Mouse (Mus musculus) layer of hippocampus, adult 9-11 months (tissue): ENCODE data around the gene Fgf6.

Experiments
- DNase-seq: peaks from one replicate; pipeline ENCODE4 v3.0.0; 2022

The Fgf6 gene

DNA sequence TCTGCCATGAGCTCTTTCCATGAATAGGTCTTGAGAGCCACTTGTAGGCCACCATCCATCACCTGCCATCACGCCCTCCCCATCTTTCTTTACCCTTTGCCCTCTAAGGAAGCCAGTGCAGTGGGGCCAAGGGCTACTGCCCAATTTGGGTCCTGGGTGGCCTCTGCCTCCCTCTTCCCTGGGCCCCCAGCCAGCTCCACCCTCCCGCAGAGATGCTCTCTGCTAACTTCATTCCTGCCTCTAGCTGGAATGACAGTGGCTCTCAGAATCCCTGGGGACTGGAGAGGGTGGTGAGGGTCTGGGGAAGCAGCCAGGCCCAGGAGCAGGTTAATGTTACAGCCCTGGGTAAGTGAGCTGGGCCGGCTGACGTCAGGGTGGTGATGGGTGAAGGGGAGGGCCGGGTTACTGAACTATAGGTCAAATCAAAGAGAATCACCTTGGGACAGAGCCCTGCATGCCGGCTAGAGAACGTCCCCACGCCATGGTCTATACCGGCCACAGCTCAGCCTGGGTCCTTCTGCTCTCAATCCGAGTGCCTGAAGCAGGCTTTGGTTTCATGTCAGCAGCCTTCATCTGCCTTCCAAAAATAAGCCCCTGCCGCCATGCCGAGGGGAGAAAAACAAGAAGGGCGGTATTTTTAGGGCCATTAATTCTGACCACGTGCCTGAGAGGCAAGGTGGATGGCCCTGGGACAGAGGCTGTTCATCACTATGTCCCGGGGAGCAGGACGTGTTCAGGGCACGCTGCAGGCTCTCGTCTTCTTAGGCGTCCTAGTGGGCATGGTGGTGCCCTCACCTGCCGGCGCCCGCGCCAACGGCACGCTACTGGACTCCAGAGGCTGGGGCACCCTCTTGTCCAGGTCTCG lies at the start of gene Fgf6:
Fgf6 (plus strand) TSS at position 681 of the 865 bp plus-strand sequence.
- no peak for DNase-seq

DNA sequence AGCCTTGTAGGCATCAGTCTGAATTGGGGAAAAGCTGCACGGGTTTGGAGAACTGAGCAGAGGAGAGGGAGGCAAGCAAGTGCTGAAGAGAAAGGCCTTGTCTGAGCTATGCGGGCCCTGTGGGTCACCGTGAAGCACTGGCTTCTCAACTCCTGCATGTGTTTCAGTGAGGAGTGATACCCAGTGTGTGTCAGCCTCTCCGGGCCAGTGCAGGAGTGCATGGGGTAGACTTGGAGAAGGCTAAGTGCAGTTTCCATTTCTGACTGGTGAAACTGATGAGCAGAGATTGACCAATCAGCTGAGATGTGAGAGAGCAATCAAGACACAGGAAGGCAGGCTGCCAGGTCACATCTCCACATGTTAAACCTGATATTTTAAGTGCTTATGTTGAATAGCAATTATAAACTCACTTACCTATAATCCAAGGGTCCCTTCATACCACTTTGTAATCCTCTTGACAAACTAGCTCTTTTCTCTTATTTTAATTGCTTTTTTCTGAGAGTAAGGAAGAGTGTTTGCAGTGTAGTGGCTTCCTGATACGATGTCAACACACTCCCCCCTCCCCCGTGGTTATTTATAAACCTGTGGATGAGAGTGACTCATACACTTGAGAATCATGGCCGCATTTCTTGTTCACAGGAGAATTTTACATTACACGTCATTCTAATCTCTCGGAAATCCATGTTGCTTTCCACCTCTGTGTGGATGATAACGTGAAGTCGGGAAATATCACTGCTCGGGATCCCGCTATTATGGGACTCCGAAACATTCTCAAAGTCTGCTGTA lies 49.0 kb upstream of the Fgf6 start:
- DNase-seq, result no peak

DNA sequence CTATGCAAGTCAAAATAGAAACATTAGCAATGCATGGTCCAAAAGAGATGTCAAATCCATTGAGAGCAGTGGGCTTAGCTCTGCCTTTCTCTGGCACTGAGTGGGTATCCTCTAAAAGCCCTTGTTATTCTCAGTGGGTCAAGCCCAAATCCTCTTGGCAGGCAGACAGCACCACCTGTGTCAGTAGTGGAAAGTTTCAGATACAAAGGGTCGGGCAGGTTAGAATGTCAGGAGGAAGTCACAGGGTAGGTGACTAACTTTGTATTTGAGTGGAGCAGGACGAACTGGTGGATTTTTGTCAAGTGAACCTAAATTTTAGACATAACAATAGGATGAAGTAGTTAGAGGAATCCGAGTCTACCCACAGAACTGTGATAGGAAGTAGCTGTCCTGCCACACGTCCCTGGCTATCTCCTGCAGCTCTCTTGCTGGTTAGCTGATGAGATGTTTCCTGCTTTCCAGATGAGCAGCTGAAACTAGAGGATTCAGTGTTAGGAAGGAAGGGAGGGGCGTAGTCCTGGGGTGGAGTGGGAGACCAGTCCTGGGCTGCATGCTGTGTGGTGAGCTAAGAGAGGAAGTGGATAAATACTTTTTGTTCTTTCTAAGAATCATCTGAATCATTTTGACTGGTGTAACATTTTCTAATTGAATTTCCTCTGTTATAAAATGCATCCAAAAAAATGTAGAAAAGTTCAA lies 33.7 kb upstream of the Fgf6 start:
- DNase-seq, result no peak

DNA sequence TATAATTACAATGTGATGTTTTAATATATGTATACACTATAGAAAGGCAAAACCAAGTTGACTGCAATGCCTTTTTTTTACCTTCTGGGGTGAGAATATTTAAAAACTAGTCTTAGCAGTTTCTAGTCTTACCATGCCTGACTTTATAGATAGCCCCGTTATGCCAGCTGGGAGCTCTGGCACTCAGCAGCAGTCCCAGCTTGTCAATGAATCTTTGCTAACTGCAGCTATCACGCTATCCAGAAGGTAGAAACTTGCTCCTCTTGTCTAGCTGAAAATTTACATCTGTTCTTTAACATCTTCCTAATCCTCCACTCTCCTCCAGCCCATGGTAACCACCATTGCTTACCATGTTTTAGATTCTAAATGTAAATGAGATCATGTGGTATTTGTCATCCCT lies 21.7 kb upstream of the Fgf6 start:
- peak; percentile 15 for DNase-seq

DNA sequence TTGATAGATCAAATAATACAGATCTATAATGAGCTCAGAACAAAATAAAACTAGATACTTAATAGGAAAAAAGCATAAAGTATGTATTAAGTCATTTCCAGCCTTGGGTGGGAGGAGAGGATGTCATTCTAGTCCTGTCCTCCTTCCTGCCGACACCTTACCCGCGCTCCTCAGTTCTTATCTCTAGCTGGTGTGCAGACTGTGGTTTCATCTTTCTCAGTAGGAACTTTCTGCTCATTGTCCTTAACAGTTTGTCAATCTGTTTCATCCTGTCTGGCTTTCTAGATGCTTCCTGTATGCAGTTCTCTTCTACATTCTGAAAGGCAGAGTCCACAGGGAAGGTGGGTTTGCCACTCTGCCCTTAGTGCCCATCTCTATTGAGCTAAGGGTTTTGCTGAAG lies 19.9 kb upstream of the Fgf6 start:
- no peak for DNase-seq

DNA sequence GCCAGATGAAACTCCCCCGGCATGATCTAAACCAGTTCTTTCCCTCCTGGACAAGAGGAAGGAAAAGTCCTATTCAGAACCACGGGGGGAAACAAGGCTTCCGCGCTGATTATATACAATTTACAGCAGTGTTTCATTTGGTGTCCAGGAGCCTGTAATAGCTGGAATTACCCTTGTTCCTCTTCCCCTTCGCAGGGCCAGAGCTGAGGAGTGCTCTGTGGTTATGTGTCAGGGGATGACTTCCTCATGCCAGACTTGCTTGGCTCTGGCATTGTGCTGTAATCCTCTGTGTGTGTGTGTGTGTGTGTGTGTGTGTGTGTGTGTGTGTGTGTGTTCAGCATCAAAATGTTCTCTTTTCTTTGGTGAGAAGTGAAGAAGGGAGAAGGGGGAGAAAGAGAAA lies 19.0 kb upstream of the Fgf6 start:
- peak; percentile 29 for DNase-seq

DNA sequence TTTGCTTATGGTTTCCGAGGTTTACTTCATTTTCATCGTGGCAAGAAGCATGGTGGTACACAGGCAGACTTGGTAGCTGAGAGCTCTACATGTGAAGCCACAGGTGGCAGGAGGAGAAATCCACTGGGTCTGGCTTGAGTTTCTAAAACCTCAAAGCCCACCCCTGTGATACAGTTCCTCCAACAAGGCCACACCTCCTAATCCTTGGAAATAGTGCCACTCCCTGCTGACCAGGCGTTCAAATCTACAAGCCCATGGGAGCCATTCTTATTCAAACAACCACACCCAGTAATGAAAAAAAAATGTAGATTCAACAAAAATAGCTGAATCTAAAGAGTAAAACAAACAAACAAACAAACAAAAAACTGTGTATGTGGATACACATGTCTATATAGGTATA lies 9.7 kb upstream of the Fgf6 start:
- no peak for DNase-seq

DNA sequence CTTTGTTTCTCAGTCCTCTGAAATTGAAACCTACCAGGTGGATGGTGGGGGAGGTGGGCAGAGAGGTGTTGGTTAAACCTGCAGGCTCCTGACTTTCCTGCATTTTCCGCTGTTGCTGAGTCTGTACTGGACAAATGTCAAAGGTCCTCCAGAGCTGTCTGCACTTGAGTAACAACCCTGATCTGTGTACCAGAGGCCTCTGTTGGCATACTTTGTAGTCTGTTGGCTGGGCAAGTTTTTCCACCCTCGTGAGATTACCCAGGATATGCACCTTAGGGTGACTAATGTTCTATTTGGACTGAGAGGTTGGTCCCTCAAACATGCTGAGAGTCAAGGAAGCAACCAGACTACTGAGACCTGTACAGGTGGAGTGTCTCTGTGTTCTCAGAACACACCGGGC lies 8.8 kb upstream of the Fgf6 start:
- no peak for DNase-seq

DNA sequence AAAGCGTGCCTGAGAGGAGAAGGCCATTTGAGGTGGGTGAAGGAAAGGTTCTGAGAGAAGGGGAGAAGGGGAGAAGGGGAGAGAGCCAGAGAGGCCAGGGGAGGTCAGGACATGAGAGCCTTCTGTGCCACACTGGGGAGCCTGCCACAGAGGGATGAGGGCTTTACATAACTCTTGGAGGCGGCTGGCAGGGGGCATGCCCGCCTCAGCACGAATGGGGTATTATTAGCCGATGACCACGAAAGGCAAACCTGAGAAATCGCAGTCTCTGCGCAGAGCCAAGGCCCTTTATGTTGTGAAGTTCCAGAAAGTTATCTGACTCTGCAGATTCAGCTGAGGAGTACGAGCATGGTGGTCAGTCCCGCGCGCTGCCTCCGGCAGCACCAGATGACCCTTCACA lies 5.4 kb upstream of the Fgf6 start:
- DNase-seq, result no peak

DNA sequence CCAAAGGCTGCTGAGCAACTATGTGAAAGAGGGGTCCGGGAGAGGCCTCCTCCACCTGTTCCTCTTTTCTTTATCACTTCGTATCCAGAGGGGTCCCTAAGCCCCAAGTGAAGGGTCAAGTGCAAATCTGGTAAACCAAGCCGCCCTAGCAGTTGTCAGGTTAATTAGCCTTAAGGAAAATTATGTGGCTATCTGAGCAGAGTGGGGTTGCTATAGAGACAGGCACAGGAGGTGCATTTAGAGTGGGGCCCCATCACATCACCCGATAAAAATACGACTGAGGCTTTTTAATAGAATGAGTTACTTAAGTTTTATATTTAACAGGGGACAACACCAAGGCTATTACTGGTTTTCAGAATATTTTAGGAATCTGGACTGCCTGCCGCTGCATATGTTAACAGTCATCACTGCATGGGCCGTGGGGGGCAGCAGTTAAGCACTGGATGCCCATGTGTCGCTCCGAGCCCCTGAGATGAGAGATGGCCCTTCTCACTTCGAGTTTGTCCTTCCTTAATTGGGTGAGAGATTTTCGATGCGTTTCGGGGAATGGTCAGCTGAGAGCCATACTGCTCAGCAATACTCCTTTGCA lies 3.3 kb upstream of the Fgf6 start:
- no peak for DNase-seq

DNA sequence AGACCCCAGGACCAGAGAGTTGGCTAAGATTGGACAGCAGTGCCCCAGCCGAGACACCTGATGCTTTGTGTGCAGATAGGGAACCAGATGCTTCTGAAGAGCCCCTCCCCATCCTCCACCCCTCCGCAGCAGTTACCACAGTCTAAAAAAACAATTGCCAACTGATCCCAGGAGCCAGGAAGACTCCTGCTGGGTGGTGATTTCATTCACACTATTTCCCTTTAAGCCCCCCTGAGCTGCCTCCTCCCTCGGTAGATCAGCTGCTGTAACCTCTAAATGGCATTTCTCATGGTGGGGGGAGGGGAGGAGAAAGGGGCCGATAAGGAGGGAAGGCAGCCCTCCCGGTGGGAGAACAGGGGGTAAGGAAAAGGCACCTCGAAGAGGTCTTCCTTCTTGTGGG lies 3.9 kb downstream of the Fgf6 start:
- no peak for DNase-seq

DNA sequence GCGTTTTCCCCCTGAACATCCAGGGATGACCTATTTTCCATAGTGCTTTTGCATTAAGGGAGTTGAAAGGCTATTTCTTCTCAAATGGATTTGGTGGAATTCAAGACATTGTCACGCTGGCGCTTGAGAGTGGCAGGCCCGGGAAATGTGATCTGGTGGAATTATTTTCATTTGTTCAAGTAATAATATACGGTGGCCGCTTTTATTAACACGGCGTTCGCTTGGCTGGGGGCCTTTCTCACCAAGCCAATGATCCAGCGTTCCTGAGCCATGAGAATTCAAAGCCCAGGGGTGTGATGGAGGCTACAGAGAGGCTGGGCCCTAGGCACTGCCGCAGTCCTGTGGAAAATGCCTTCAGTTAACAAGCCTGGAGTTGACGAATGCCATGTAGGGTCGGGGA lies 5.0 kb downstream of the Fgf6 start:
- DNase-seq, result no peak

DNA sequence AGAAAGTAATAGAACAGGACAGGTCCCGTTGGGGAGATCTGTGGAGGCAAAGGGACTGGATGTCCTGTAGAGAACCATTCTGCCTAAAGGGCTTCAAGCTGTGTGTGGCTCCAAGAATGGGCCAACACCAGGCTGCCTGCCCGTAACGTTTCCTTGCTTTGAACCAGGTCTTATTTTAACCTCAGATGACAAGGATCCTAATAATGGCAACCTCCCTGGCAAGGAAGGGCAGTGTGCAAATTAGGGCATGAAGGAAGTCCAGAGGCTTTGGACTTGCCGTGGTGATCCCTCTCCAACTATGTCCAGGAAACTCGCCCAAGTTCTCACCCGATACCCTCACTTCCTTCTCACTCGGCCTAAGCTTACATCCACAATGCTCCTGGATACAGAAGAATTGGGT lies 9.4 kb downstream of the Fgf6 start:
- DNase-seq, result no peak

DNA sequence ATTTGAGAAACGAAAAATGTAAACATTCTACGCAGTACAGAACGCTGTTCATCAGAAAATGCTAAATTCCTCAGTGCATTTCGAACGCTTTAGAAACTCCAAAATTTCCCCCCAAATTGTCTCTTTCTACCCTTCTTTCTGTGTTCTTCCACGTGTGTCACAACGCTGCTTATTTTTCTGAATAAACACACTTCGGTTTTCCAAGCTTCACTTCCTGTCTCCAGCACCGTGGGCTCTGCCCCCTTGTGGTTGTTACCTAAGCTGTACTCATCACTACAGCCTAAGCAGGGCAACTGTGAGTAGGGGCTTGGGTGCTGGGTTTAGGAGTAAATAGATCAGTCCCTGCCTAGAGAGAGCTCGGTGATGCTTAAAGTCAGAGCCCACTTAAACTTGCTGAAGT lies 19.4 kb downstream of the Fgf6 start:
- DNase-seq, result no peak

DNA sequence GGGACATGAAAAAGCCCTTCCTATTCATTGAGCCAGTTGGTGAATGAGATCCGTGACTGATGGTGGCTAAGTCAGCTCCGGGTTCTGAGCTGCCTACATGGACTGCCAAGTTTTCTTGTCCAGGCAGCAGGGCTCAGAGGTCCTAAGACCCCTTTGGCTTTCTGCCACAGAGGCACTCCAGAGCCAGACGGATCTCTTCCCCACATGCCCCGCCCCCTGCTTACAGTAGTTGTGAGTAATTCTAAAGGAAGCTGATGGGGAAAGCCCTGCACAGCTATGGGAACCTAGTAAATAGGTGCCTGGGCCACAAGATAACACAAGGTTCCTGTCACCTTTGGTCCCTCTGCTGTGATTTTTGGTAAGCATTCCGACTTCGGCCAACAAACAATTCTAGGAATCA lies 29.5 kb downstream of the Fgf6 start:
- DNase-seq, result no peak

DNA sequence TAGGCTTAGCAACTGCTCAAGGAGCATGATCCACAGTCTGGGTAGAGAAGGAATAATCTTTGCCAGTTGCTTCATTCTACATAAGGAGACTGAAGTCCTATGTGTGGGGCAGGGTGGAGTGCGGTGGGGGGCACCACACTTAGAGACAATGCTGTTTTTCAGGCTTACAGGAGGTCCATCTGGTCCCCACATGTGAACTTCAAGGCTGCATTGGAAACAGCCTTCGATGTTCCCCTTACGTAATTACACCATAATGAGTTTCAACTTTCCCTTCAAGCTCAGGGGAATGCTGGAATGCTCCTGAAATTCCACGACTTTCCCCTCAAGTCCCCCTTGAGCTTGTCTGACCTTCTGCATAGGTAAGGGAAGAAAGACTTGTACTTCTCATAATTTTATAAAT lies 35.5 kb downstream of the Fgf6 start:
- DNase-seq, result no peak

DNA sequence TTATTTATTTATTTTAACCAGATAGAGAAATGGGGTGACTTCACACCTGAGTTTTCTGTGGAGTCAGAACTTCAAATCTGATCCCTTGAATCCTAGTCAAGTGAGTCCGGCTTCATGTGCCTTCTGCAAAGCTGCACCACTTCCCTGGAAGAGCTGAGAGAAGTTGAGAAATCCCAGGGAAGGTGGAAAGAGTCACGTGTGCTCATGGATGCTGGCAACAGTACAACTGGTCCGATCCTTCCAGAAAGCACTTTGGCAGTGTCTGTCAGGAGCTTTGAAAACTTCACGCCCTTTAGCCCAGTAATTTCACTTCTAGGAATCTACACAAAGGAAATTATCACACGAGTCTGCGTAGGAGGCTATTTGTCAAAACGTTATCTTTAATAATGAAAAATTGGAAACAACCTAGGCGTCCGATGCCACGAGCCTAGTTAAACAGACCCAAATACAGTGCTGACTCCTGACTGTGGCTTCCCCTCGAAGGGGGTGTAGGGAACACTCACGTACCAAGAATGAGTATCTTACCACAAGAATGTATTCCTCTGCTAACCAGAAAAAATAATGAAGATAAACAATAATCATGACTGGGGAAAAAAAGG lies 41.7 kb downstream of the Fgf6 start:
- DNase-seq, result no peak

DNA sequence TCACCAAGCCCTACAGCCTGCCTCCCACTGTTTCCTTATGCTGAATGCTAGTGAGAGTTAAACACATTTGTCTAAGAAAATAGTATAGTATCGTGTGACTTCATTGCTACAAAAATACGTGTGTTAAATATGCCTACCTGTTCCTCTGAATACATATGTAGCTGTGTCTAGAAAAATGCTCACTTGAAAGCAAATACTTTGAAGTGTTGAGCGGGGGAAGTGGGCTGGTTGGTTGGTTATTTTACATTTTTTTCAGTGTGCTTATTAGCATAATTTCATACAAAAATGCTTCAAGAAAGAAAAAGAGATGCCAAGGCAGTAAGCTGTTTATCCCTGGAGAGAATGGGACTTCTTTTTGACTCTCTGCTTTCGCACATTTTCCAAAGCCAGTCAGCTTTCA lies 44.6 kb downstream of the Fgf6 start:
- no peak for DNase-seq

DNA sequence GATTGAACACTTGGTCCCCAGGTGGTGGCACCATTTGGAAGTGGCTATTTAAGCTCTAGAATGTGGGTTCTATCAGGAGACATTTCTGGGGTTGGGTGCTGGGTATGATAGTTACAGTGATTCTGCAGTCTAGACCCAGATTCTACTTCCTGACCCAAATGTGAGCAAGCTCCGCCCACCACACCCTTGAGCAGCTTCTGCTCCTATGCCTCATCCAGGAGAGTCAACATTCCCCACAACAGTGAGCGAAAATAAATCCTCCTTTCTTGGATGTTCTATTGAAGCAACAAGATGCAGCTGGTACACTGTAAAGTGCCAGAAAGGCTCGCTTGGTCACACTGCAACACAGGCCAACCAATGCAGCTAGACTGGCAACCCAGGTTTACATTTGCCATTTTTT lies 48.5 kb downstream of the Fgf6 start:
- no peak for DNase-seq

DNA sequence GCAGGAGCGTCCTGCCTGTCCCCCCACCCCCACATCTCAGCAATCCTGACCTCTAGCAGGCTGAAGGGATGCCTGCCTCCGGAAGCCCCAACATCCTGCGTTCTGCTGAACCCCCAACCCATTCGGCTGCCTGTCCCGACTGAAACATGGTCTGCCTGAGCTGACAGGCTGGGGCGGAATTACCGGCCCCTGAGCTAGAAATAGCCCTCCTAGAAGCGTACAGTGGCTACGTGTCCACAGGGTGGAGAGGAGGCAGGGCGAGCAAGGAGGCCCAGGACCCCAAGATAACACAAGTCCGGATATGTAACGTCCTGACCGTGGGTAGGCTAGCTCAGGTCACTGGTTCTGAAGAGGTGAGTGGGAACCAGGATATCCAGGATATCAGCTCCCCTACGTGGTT lies 49.4 kb downstream of the Fgf6 start:
- DNase-seq, result no peak

DNA sequence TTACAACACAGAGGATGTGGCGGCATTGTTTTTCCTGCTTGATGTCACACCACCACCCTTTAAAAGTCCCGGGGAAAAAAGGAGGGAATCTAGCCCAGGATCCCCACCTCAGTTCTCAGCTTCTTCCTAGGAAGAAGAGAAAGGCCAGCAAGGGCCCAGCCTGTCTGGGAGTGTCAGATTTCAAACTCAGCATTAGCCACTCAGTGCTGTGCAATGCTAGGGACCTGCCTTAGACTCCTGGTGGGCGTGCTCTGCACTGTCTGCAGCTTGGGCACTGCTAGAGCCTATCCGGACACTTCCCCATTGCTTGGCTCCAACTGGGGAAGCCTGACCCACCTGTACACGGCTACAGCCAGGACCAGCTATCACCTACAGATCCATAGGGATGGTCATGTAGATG lies 57.4 kb downstream of the Fgf6 start, which contains the start of gene Fgf23:
Fgf23 (plus strand) TSS at position 86 of the 400 bp plus-strand sequence.
- no peak for DNase-seq
